Mouse (Mus musculus) cerebellum, postnatal 25 days (tissue): Measurements from ENCODE around the gene Zc3h10.
"Not testable (repeated sequence)": the region's sequence is repeated elsewhere in the genome, so short reads cannot be mapped to it uniquely, and the experiment has no call there.

Source experiments
- DNase-seq, 2 experiments: peaks; one replicate each; pipeline ENCODE4 v3.0.0; 2021; ENCODE audit warnings: mixed read lengths in 2 of 2

Zc3h10 gene

GRCm38 (mm10) chr10:128547361-128548032 lies at the start of gene Zc3h10:
Gene Zc3h10, minus strand, starts transcription at chr10:128547774.
- DNase-seq = peak; percentile 92 to 94

- DNase-seq = no peak
Measured at GRCm38 (mm10) chr10:128592797-128593196, 45.2 kb upstream of the Zc3h10 start.

GRCm38 (mm10) chr10:128591436-128591835 lies 43.9 kb upstream of the Zc3h10 start:
- no peak for DNase-seq

- DNase-seq = peak; percentile 79 to 87
Measured at GRCm38 (mm10) chr10:128590193-128590690, 42.7 kb upstream of the Zc3h10 start.

- DNase-seq = peak; percentile 43 to 64
Measured at GRCm38 (mm10) chr10:128589464-128590192, 42.1 kb upstream of the Zc3h10 start, which contains the start of gene Erbb3. Gene Erbb3, minus strand, starts transcription at chr10:128589652.

- no peak for DNase-seq
Measured at GRCm38 (mm10) chr10:128588775-128589463, 41.3 kb upstream of the Zc3h10 start.

- DNase-seq = no peak
Measured at GRCm38 (mm10) chr10:128588136-128588535, 40.6 kb upstream of the Zc3h10 start.

- no peak for DNase-seq
Measured at GRCm38 (mm10) chr10:128587697-128588096, 40.1 kb upstream of the Zc3h10 start.

GRCm38 (mm10) chr10:128587120-128587519 lies 39.5 kb upstream of the Zc3h10 start:
- DNase-seq = no peak

- no peak for DNase-seq
Measured at GRCm38 (mm10) chr10:128586546-128586945, 39.0 kb upstream of the Zc3h10 start.

- DNase-seq = no peak
Measured at GRCm38 (mm10) chr10:128584386-128584785, 36.8 kb upstream of the Zc3h10 start.

- peak; percentile 33 to 58 for DNase-seq
Measured at GRCm38 (mm10) chr10:128583644-128584043, 36.1 kb upstream of the Zc3h10 start.

- no peak for DNase-seq
Measured at GRCm38 (mm10) chr10:128579731-128580130, 32.2 kb upstream of the Zc3h10 start.

GRCm38 (mm10) chr10:128579298-128579697 lies 31.7 kb upstream of the Zc3h10 start:
- DNase-seq = no peak

GRCm38 (mm10) chr10:128578330-128578729 lies 30.8 kb upstream of the Zc3h10 start:
- DNase-seq = no peak

- DNase-seq = no peak
Measured at GRCm38 (mm10) chr10:128575063-128575462, 27.5 kb upstream of the Zc3h10 start.

GRCm38 (mm10) chr10:128565788-128566531 lies 18.4 kb upstream of the Zc3h10 start, which contains the start of gene Pa2g4:
Gene Pa2g4, minus strand, starts transcription at chr10:128565987.
- peak; percentile 98 for DNase-seq

GRCm38 (mm10) chr10:128565206-128565787 lies 17.7 kb upstream of the Zc3h10 start:
- DNase-seq = no peak

- no peak for DNase-seq
Measured at GRCm38 (mm10) chr10:128563544-128563943, 16.0 kb upstream of the Zc3h10 start.

- DNase-seq = no peak
Measured at GRCm38 (mm10) chr10:128556963-128557362, 9.4 kb upstream of the Zc3h10 start.

- DNase-seq = no peak
Measured at GRCm38 (mm10) chr10:128556286-128556685, 8.7 kb upstream of the Zc3h10 start.

- DNase-seq = not testable (repeated sequence)
Measured at GRCm38 (mm10) chr10:128555567-128555966, 8.0 kb upstream of the Zc3h10 start.
